In genomic region chr12:17366981-17367380, GRCm38 (mm10) we compare ENCODE assay signal across 9 mouse cellular contexts. TPM values are rescaled to one million over a fixed set of nuclear protein-coding genes. Genes with fewer than 3 reads are reported as not detected.
DNase-seq lines count a peak whose midpoint lies in the region; ATAC-seq lines count a peak whose summit lies in the region.
"Had no signal": no experiment of that assay in that cellular context is flagged by ENCODE, and none has a peak within 500 bp of the region (broad histone marks: within the 10 kb centered on the region; RNA-seq: fewer than 3 reads in every experiment).

No protein-coding gene starts in this region.

- peaks cover 82% of the 10 kb centered on the region for H3K36me3 ChIP-seq in midbrain, embryonic 13.5 days

- WGBS in midbrain, embryonic 13.5 days: 72% methylated on average over 5 of the region's 5 CpGs

- no peak overlapping the region for H3K4me3 ChIP-seq in midbrain, embryonic 13.5 days (replicated peaks)
- H3K4me3 ChIP-seq: neural tube, embryonic 12.5 days had no signal

- H3K4me2 ChIP-seq in midbrain, embryonic 13.5 days (replicated peaks): no peak overlapping the region
- H3K4me2 ChIP-seq: neural tube, embryonic 12.5 days had no signal

- H3K9ac ChIP-seq in midbrain, embryonic 13.5 days (replicated peaks): no peak overlapping the region
- H3K9ac ChIP-seq: neural tube, embryonic 12.5 days had no signal

- H3K4me1 ChIP-seq in midbrain, embryonic 13.5 days (replicated peaks): no peaks in the 10 kb centered on the region
- H3K4me1 ChIP-seq: neural tube, embryonic 12.5 days had no signal

- intact Hi-C loops in left cerebral cortex, postnatal 36 days (cut with DNase I): loop anchor here (5.0 kb wide), 2 partner anchors 185 to 440 kb away; no protein-coding TSS in a partner anchor

- peak; percentile 68; the same call in 1 of the 2 replicates for ATAC-seq in midbrain, embryonic 13.5 days

- peak; percentile 27 to 58 for DNase-seq in spleen, adult 18-20 months
- DNase-seq in spleen, adult 12 weeks (ENCODE audit: low spot score): no peak
- peak; percentile 57 for DNase-seq in embryo, embryonic 11 days
- DNase-seq in heart, adult 18-20 months: peak; percentile 51 to 63
- peak; percentile 77 for DNase-seq in kidney, adult 18-20 months
- DNase-seq in left cerebral cortex, postnatal 36 days (ENCODE audit: low spot score in 2 of 2): peak; percentile 25 to 29
- DNase-seq in spleen, postnatal 4 days (ENCODE audit: low spot score in 2 of 2): peak; percentile 44 to 70

- no peak overlapping the region for H3K27ac ChIP-seq in midbrain, embryonic 13.5 days
- H3K27ac ChIP-seq: neural tube, embryonic 12.5 days had no signal

- H3K27me3 ChIP-seq in midbrain, embryonic 13.5 days: no peaks in the 10 kb centered on the region
- H3K27me3 ChIP-seq: neural tube, embryonic 12.5 days had no signal

- H3K9me3 ChIP-seq in midbrain, embryonic 13.5 days: no peaks in the 10 kb centered on the region
- H3K9me3 ChIP-seq: neural tube, embryonic 12.5 days had no signal

RNA-seq across cellular contexts. Expression of gene Nol10, which starts 18.7 kb away (rescaled TPM):
- 1 to 10 TPM; 7.5 to 7.6 TPM for total RNA-seq in heart, adult 18-20 months (2021)
- total RNA-seq in left cerebral cortex, postnatal 36 days (2021): 10 to 100 TPM; 18.5 to 20.3 TPM
- polyA plus RNA-seq in midbrain, embryonic 13.5 days (2015; fragmentation: Nextera tagmentation; extraction: Ambion mirVana): 24.5 and 24.6 TPM in 2 replicates

RNA-seq across cellular contexts. Expression of gene Atp6v1c2, which starts 37.8 kb away (rescaled TPM):
- total RNA-seq in heart, adult 18-20 months (2021): under 1 TPM in 1 of 2 experiments, not detected in 1; 0.85 TPM
- total RNA-seq in left cerebral cortex, postnatal 36 days (2021): 1 to 10 TPM; 3.1 to 5.4 TPM
- 0.36 and 0.62 TPM in 2 replicates for polyA plus RNA-seq in midbrain, embryonic 13.5 days (2015; fragmentation: Nextera tagmentation; extraction: Ambion mirVana)
